Mouse (Mus musculus): ENCODE results near the gene Zcchc9. TPM values are rescaled to one million over a fixed set of nuclear protein-coding genes. Genes with fewer than 3 reads are reported as not detected.
"Not testable (repeated sequence)": the region's sequence is repeated elsewhere in the genome, so short reads cannot be mapped to it uniquely, and the experiment has no call there.

Zcchc9 gene
- polyA plus RNA-seq, 1 experiment from 2014 or later = 34.7 TPM

DNA sequence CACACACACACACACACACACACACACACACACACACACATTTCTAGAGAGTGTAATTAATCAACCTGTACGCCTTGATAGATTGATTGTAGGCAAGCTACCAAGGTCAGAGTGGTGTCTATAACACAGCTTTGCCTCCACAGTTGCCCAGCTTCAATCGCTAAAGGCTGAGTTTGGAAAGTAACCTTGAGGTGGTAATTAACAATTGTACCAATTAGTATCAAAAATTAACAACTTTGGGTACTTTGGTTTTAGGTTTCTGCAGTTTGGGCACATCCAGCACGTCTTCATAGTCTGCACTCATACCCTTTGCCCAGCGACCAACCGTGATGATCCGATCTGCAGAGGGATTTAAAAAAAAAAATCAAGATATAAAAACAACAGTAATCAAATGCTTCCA lies 10.6 kb downstream of the Zcchc9 start:
- no peak overlapping the region for H3K9ac ChIP-seq (replicated peaks)
- WGBS = 92% methylated on average over 6 of the region's 6 CpGs

DNA sequence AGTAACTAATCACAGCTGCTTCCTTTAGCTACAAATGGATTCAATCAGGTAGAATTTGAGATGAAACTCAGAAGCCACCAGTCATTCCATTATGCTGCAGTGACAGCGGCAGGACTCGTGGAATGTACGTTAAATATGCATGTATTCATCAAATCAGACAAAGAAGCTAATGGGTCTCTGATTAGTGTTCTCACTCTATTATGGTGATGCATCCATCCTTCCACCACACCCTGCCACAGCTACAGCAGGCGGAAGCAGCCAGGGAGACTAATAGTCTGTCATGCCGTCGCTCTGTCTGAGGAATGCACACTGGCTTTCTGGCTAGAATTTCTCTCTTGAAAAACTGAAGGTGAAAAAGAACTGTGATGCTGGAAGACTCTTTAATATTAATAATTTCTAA lies 11.5 kb downstream of the Zcchc9 start:
- no peaks in the 10 kb centered on the region for H3K27me3 ChIP-seq
- H3K27ac ChIP-seq = no peak overlapping the region
- no peak overlapping the region for H3K4me2 ChIP-seq
- H3K36me3 ChIP-seq = peaks cover 69% of the 10 kb centered on the region
- H3K9ac ChIP-seq (replicated peaks) = no peak overlapping the region
- ATAC-seq (ENCODE audit: insufficient number of reproducible peaks, insufficient read depth, low FRiP score, low TSS enrichment, low read depth) = no peak
- peaks cover 7% of the 10 kb centered on the region; the same call in 1 of the 2 replicates for H3K4me1 ChIP-seq (replicated peaks)
- no peaks in the 10 kb centered on the region for H3K9me3 ChIP-seq
- H3K4me3 ChIP-seq (replicated peaks) = no peak overlapping the region
- WGBS = 92% methylated on average over 6 of the region's 6 CpGs

More for the DNA sequence above, 10.6 kb downstream of the Zcchc9 start:
- Histone ChIP-seq H3K4me2 (no peak overlapping the region), H3K27ac (no peak overlapping the region), H3K36me3 (peaks cover 78% of the 10 kb centered on the region), H3K9me3 (no peaks in the 10 kb centered on the region), H3K4me3 (replicated peaks) (no peak overlapping the region), H3K27me3 (no peaks in the 10 kb centered on the region), H3K4me1 (replicated peaks) (0 out of 2 replicates have a peak, but pooled peaks cover 3% of the 10 kb centered on the region)
- no peak for ATAC-seq (ENCODE audit: insufficient number of reproducible peaks, insufficient read depth, low FRiP score, low TSS enrichment, low read depth)

DNA sequence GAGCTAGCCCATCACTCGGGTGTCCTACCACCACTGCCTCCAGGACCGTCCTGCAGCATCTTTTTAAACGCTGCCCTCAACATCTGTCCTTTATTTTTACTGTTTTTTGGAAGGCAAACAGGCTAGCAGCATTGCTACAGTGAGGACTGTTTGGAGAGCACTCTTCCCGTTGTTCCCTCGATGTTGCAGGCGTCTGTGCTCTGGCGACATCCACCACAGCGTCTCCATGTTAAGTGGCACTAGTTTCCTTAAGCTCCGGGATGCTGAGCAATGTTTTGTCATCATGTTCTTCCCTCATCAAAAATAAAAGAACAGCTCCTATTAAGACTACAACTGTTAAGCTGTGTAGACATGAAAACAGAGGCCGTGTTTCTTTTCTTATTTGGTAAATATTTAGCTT lies 11.9 kb downstream of the Zcchc9 start:
- Histone ChIP-seq H3K27ac (no peak overlapping the region), H3K27me3 (no peaks in the 10 kb centered on the region; the same call in 1 of the 2 replicates), H3K4me1 (replicated peaks) (peaks cover 7% of the 10 kb centered on the region; the same call in 1 of the 2 replicates), H3K4me3 (replicated peaks) (no peak overlapping the region), H3K36me3 (peaks cover 64% of the 10 kb centered on the region), H3K9ac (replicated peaks) (no peak overlapping the region), H3K9me3 (no peaks in the 10 kb centered on the region), H3K4me2 (no peak overlapping the region)
- no peak for ATAC-seq (ENCODE audit: insufficient number of reproducible peaks, insufficient read depth, low FRiP score, low TSS enrichment, low read depth)
- 92% methylated on average over 10 of the region's 10 CpGs for WGBS

- no peak overlapping the region for H3K9ac ChIP-seq (replicated peaks)
- peaks cover 7% of the 10 kb centered on the region; the same call in 1 of the 2 replicates for H3K4me1 ChIP-seq (replicated peaks)
- no peak overlapping the region for H3K4me2 ChIP-seq
- H3K27me3 ChIP-seq = peaks cover 2% of the 10 kb centered on the region; the same call in 1 of the 2 replicates
- no peak overlapping the region for H3K4me3 ChIP-seq (replicated peaks)
- 97% methylated on average over 13 of the region's 13 CpGs for WGBS
- H3K36me3 ChIP-seq = peaks cover 58% of the 10 kb centered on the region
- ATAC-seq (ENCODE audit: insufficient number of reproducible peaks, insufficient read depth, low FRiP score, low TSS enrichment, low read depth) = no peak
- H3K27ac ChIP-seq = no peak overlapping the region
- H3K9me3 ChIP-seq = no peaks in the 10 kb centered on the region
Measured at GRCm38 (mm10) chr13:91794926-91795436, 12.5 kb downstream of the Zcchc9 start.

GRCm38 (mm10) chr13:91792035-91792434 lies 15.5 kb downstream of the Zcchc9 start:
- H3K27me3 ChIP-seq = peaks cover 8% of the 10 kb centered on the region
- peaks cover 7% of the 10 kb centered on the region; the same call in 1 of the 2 replicates for H3K4me1 ChIP-seq (replicated peaks)
- 52% methylated on average over 1 of the region's 1 CpGs for WGBS
- no peak overlapping the region for H3K9ac ChIP-seq (replicated peaks)
- H3K36me3 ChIP-seq = peaks cover 30% of the 10 kb centered on the region
- H3K4me2 ChIP-seq = no peak overlapping the region
- no peaks in the 10 kb centered on the region for H3K9me3 ChIP-seq
- no peak for ATAC-seq (ENCODE audit: insufficient number of reproducible peaks, insufficient read depth, low FRiP score, low TSS enrichment, low read depth)
- H3K4me3 ChIP-seq (replicated peaks) = no peak overlapping the region
- no peak overlapping the region; the same call in 1 of the 2 replicates for H3K27ac ChIP-seq

GRCm38 (mm10) chr13:91779892-91780291 lies 27.6 kb downstream of the Zcchc9 start:
- Histone ChIP-seq H3K27me3 (no peaks in the 10 kb centered on the region), H3K4me2 (no peak overlapping the region)
- ATAC-seq (ENCODE audit: insufficient number of reproducible peaks, insufficient read depth, low FRiP score, low TSS enrichment, low read depth) = no peak

DNA sequence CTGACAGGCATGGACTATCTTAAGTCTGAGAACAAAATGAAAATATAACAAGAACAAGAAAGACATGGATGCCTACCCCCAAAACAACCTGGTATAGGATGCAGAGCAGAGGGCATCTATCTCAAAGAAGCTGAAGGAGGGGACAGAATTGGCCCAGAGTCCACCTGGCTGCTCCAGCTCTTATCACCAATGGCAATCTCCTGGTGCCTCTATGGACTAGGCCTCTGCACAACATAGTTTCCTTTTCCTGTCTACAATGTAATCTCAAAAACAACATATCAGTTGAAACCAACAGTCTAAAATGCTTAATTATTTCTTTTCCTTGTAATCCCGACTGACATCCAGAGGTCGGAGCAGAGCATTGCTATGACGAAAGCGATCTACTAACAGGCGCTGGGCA lies 29.4 kb downstream of the Zcchc9 start:
- Histone ChIP-seq H3K4me2 (no peak overlapping the region), H3K27me3 (no peaks in the 10 kb centered on the region), H3K36me3 (no peaks in the 10 kb centered on the region), H3K9me3 (no peaks in the 10 kb centered on the region), H3K9ac (replicated peaks) (no peak overlapping the region), H3K27ac (no peak overlapping the region), H3K4me3 (replicated peaks) (no peak overlapping the region), H3K4me1 (replicated peaks) (no peaks in the 10 kb centered on the region)
- no peak for ATAC-seq (ENCODE audit: insufficient number of reproducible peaks, insufficient read depth, low FRiP score, low TSS enrichment, low read depth)
- 95% methylated on average over 5 of the region's 5 CpGs for WGBS

More at GRCm38 (mm10) chr13:91779892-91780291, 27.6 kb downstream of the Zcchc9 start:
- no peak overlapping the region for H3K27ac ChIP-seq
- H3K4me3 ChIP-seq (replicated peaks) = no peak overlapping the region
- no peak overlapping the region for H3K9ac ChIP-seq (replicated peaks)
- no peaks in the 10 kb centered on the region for H3K36me3 ChIP-seq
- no peaks in the 10 kb centered on the region for H3K9me3 ChIP-seq
- no peaks in the 10 kb centered on the region for H3K4me1 ChIP-seq (replicated peaks)

DNA sequence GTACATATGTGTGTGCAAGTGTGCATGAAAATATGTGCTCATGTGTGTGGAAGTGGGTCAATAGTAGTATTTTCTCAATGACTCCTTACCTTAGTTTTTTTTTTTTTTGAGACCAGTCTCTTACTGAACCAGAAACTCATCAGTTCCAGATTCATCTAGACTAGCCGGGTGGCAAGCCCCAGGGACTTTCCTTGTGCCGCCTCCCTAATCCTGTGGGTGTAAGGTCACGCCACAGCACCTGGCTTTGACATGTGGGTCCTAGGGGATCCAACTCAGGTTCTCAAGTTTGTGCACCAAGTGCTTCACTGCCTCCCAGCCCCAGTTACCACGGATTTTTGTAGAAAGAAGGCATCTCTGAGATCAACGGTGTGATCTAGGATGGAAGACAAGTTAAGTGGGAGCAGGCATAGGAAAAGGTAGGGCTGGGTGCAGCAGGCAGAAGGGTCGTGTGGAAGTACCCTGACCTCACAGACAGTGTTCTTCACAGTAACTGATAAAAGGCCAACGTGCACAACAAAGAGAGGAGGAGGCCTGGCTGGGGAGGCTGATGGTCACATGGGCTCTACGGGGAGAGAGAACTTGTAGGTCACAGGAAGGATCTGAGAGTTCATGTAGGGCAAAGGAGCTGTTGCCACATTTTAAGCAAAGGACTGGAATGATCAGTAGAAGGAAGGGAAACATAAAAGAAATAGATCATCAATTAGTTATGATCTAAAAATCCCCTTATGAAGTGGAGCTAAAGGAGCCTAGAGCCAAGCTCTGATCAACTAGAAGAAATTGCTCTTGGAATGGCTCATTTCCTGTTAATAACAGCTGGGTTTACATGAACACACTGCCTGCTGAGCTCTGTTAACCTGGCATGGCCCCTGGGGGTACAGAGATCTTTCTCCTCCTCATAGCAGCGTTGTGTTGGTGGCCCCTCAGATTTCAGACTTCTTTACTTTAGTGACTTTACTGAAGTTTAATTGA lies 38.5 kb downstream of the Zcchc9 start:
- H3K9me3 ChIP-seq = no peaks in the 10 kb centered on the region
- ATAC-seq (ENCODE audit: insufficient number of reproducible peaks, insufficient read depth, low FRiP score, low TSS enrichment, low read depth) = no peak
- 72% methylated on average over 9 of the region's 9 CpGs for WGBS
- no peaks in the 10 kb centered on the region for H3K4me1 ChIP-seq (replicated peaks)
- no peak overlapping the region for H3K4me2 ChIP-seq
- H3K36me3 ChIP-seq = no peaks in the 10 kb centered on the region
- H3K27ac ChIP-seq = no peak overlapping the region
- no peak overlapping the region for H3K9ac ChIP-seq (replicated peaks)
- H3K27me3 ChIP-seq = no peaks in the 10 kb centered on the region
- H3K4me3 ChIP-seq (replicated peaks) = no peak overlapping the region

- H3K36me3 ChIP-seq = no peaks in the 10 kb centered on the region
- no peaks in the 10 kb centered on the region for H3K4me1 ChIP-seq (replicated peaks)
- no peak for ATAC-seq (ENCODE audit: insufficient number of reproducible peaks, insufficient read depth, low FRiP score, low TSS enrichment, low read depth)
- H3K4me2 ChIP-seq = no peak overlapping the region
- H3K27ac ChIP-seq = no peak overlapping the region
- no peak overlapping the region for H3K9ac ChIP-seq (replicated peaks)
- no peaks in the 10 kb centered on the region for H3K9me3 ChIP-seq
- H3K4me3 ChIP-seq (replicated peaks) = no peak overlapping the region
- no peaks in the 10 kb centered on the region; the same call in 1 of the 2 replicates for H3K27me3 ChIP-seq
- 90% methylated on average over 4 of the region's 4 CpGs for whole genome bisulfite sequencing
Measured at GRCm38 (mm10) chr13:91765627-91766026, 41.9 kb downstream of the Zcchc9 start.

DNA sequence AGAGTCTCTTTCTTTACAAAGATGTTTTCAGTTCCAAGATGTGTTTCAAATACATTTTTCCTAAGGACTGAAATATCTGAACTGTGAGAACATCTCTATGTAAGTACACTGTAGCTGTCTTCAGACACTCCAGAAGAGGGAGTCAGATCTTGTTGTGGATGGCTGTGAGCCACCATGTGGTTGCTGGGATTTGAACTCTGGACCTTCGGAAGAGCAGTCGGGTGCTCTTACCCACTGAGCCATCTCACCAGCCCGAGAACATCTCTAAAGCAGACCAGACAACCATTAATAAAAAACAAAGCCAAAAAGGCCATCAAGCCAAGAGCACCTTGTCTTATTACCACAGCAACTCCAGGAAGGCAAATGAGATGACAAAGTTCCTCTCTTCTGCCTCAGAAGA lies 43.9 kb downstream of the Zcchc9 start:
- H3K9me3 ChIP-seq; H3K27ac ChIP-seq; ATAC-seq (ENCODE audit: insufficient number of reproducible peaks, insufficient read depth, low FRiP score, low TSS enrichment, low read depth); H3K9ac ChIP-seq (replicated peaks); H3K4me3 ChIP-seq (replicated peaks); H3K36me3 ChIP-seq; H3K4me1 ChIP-seq (replicated peaks); H3K27me3 ChIP-seq; H3K4me2 ChIP-seq: not testable (repeated sequence)
- 89% methylated on average over 3 of the region's 3 CpGs for WGBS

- 91% methylated on average over 6 of the region's 6 CpGs for WGBS
- no peak overlapping the region for H3K9ac ChIP-seq (replicated peaks)
- no peaks in the 10 kb centered on the region for H3K9me3 ChIP-seq
- no peak overlapping the region for H3K4me3 ChIP-seq (replicated peaks)
- no peak overlapping the region for H3K4me2 ChIP-seq
- ATAC-seq (ENCODE audit: insufficient number of reproducible peaks, insufficient read depth, low FRiP score, low TSS enrichment, low read depth) = no peak
- no peaks in the 10 kb centered on the region; the same call in 1 of the 2 replicates for H3K27me3 ChIP-seq
- no peaks in the 10 kb centered on the region for H3K4me1 ChIP-seq (replicated peaks)
- H3K36me3 ChIP-seq = no peaks in the 10 kb centered on the region
- H3K27ac ChIP-seq = no peak overlapping the region
Measured at GRCm38 (mm10) chr13:91761654-91762445, 45.7 kb downstream of the Zcchc9 start.

All from limb, embryonic 12.5 days (tissue).